Mouse (Mus musculus) MEL (cell line): Measurements from ENCODE around the gene Pik3ca.

Experiments used
- CTCF ChIP-seq, 3 experiments: IDR thresholded peaks in 2 of 3; conservative IDR thresholded peaks in 1 of 3; 2 replicates each; pipeline ENCODE4 v1.5.1; 2011 to 2012; ENCODE audit warnings: low read length in 3 of 3, low read depth in 2 of 3, mild to moderate bottlenecking in 2 of 3, improper control_type of control experiment in 1 of 3, inconsistent platforms in 1 of 3, mixed read lengths in 1 of 3, moderate library complexity in 1 of 3; ENCODE audit not compliant: control insufficient read depth in 1 of 3, insufficient read depth in 1 of 3, poor library complexity in 1 of 3, severe bottlenecking in 1 of 3
- ELF1 ChIP-seq: IDR thresholded peaks from 2 replicates; pipeline ENCODE4 v1.6.1; 2014; ENCODE audit warnings: low read depth, mild to moderate bottlenecking, inconsistent platforms, low read length, improper control_type of control experiment, moderate library complexity
- MAZ ChIP-seq: IDR thresholded peaks from 2 replicates; pipeline ENCODE4 v1.6.1; 2012; ENCODE audit warnings: low read depth, mild to moderate bottlenecking, inconsistent platforms, low read length, improper control_type of control experiment
- MEF2A ChIP-seq: IDR thresholded peaks from 2 replicates; pipeline ENCODE4 v1.6.1; 2014; ENCODE audit warnings: low read depth, mild to moderate bottlenecking, inconsistent platforms, low read length, improper control_type of control experiment; ENCODE audit not compliant: poor library complexity, insufficient replicate concordance, severe bottlenecking; ENCODE audit errors: extremely low read depth
- MXI1 ChIP-seq: IDR thresholded peaks from 2 replicates; pipeline ENCODE4 v1.6.1; 2011; ENCODE audit warnings: mild to moderate bottlenecking, low read depth, low read length, improper control_type of control experiment
- MYB ChIP-seq: IDR thresholded peaks from 2 replicates; pipeline ENCODE4 v1.6.1; 2011; ENCODE audit warnings: mild to moderate bottlenecking, low read depth, low read length, improper control_type of control experiment
- MYC ChIP-seq: IDR thresholded peaks from 2 replicates; pipeline ENCODE4 v1.6.1; 2011; ENCODE audit warnings: low read depth, mild to moderate bottlenecking, low read length, improper control_type of control experiment, moderate library complexity
- NRF1 ChIP-seq: IDR thresholded peaks from 2 replicates; pipeline ENCODE4 v1.6.1; 2014; ENCODE audit warnings: low read depth, mild to moderate bottlenecking, inconsistent platforms, low read length, improper control_type of control experiment, moderate library complexity; ENCODE audit not compliant: poor library complexity, insufficient read depth, severe bottlenecking
- POLR2AphosphoS5 ChIP-seq: IDR thresholded peaks from 2 replicates; pipeline ENCODE4 v1.6.1; 2012; ENCODE audit warnings: low read depth, borderline replicate concordance, mild to moderate bottlenecking, inconsistent platforms, low read length, moderate library complexity, mixed read lengths
- TCF12 ChIP-seq: IDR thresholded peaks from 2 replicates; pipeline ENCODE4 v1.6.1; 2014; ENCODE audit warnings: low read depth, mild to moderate bottlenecking, inconsistent platforms, low read length, improper control_type of control experiment, moderate library complexity
- USF1 ChIP-seq: IDR thresholded peaks from 2 replicates; pipeline ENCODE4 v1.6.1; 2014; ENCODE audit warnings: low read depth, mild to moderate bottlenecking, inconsistent platforms, low read length, improper control_type of control experiment, moderate library complexity

GRCm38 (mm10) chr3:32361221-32361620, 36.2 kb upstream of the Pik3ca start:
- TF ChIP-seq MEF2A (no peak), USF1 (no peak), NRF1 (no peak), CTCF (IDR thresholded peaks at IDR 0.05 in 2 of 3, conservative IDR thresholded peaks at IDR 0.05 in 1 of 3; ENCODE audit: control insufficient read depth in 1 of 3, insufficient read depth in 1 of 3, low read depth in 2 of 3, low read length in 3 of 3, poor library complexity in 1 of 3, severe bottlenecking in 1 of 3) (no peak), MYC (no peak), MXI1 (no peak), MAZ (no peak), TCF12 (no peak), MYB (no peak), POLR2AphosphoS5 (no peak), ELF1 (no peak)
